Comparison of ENCODE assay signal across 20 mouse cellular contexts in genomic region chr6:98864306-98864705, GRCm38 (mm10).
DNase-seq lines count a peak whose midpoint lies in the region; ATAC-seq lines count a peak whose summit lies in the region.
"Had no signal": no experiment of that assay in that cellular context is flagged by ENCODE, and none has a peak within 500 bp of the region (broad histone marks: within the 10 kb centered on the region; RNA-seq: fewer than 3 reads in every experiment).

No protein-coding gene starts in this region.

- DNase-seq in cerebellum, postnatal 10 days: peak; percentile 7 to 11
- DNase-seq in cerebellum, adult 9-10 months: no peak
- DNase-seq in kidney, postnatal 10 days: peak; percentile 23
- DNase-seq in kidney, postnatal 36 days: no peak
- peak; percentile 44 for DNase-seq in lung, postnatal 10 days
- DNase-seq in lung, postnatal 25 days (ENCODE audit: low spot score): no peak
- DNase-seq in adrenal gland, postnatal 10 days: no peak
- DNase-seq: adrenal gland, postnatal 14 days; cerebellum, adult 11-12 months; gastrocnemius, postnatal 14 days; heart, postnatal 14 days; kidney, adult 8-10 months; liver, postnatal 0 days; retina, postnatal 1 day; right cerebral cortex, postnatal 14 days had no signal

- ATAC-seq in megakaryocyte, adult 5-6 weeks (ENCODE audit: poor library complexity, severe bottlenecking): peak; percentile 12; the same call in 1 of the 2 replicates
- ATAC-seq: hindbrain, embryonic 16.5 days; intestine, embryonic 15.5 days; liver, embryonic 12.5 days; liver, postnatal 0 days; Patski had no signal

Comparison
In these comparisons a context has a peak if more than half of its experiments do, and no peak if none do; other contexts are left out.
1. DNase-seq: peak in cerebellum, postnatal 10 days (2 of 2), kidney, postnatal 10 days (single experiment) and lung, postnatal 10 days (single experiment); none in cerebellum, adult 9-10 months (single experiment), kidney, postnatal 36 days (0 of 2), lung, postnatal 25 days (single experiment) and adrenal gland, postnatal 10 days (single experiment).